8 mouse cellular contexts compared by ENCODE assay signal in genomic region chr7:24817502-24817901, GRCm38 (mm10). TPM values are rescaled to one million over a fixed set of nuclear protein-coding genes. Genes with fewer than 3 reads are reported as not detected.
A peak's percentile ranks its signal among the peaks of the same experiment; 100 is the strongest.
DNase-seq lines count a peak whose midpoint lies in the region; ATAC-seq and TF ChIP-seq lines count a peak whose summit lies in the region.

No protein-coding gene starts in this region.

- H3K9ac ChIP-seq in hindbrain, embryonic 13.5 days, result no peak overlapping the region
- H3K9ac ChIP-seq in limb, embryonic 11.5 days (ENCODE audit: low read length), result no peak overlapping the region
- H3K9ac ChIP-seq in stomach, embryonic 15.5 days, result no peak overlapping the region

- no peak overlapping the region for H3K4me2 ChIP-seq in hindbrain, embryonic 13.5 days
- no peak overlapping the region for H3K4me2 ChIP-seq in limb, embryonic 11.5 days (ENCODE audit: low read depth, severe bottlenecking)
- no peak overlapping the region for H3K4me2 ChIP-seq in stomach, embryonic 15.5 days

- H3K27me3 ChIP-seq in hindbrain, embryonic 10.5 days (ENCODE audit: insufficient read depth, poor library complexity, severe bottlenecking), result no peaks in the 10 kb centered on the region
- no peaks in the 10 kb centered on the region for H3K27me3 ChIP-seq in hindbrain, embryonic 13.5 days
- H3K27me3 ChIP-seq in kidney, adult 2 months (replicated peaks; ENCODE audit: control insufficient read depth, insufficient read depth, low read length), result no peaks in the 10 kb centered on the region
- no peaks in the 10 kb centered on the region for H3K27me3 ChIP-seq in limb, embryonic 11.5 days (ENCODE audit: control insufficient read depth, insufficient read depth, low read length)
- no peaks in the 10 kb centered on the region for H3K27me3 ChIP-seq in stomach, embryonic 15.5 days (replicated peaks)

- H3K27ac ChIP-seq in hindbrain, embryonic 10.5 days, result no peak overlapping the region
- H3K27ac ChIP-seq in hindbrain, embryonic 13.5 days, result no peak overlapping the region
- H3K27ac ChIP-seq in gastrocnemius, adult 2 months, result no peak overlapping the region
- no peak overlapping the region for H3K27ac ChIP-seq in kidney, adult 2 months (ENCODE audit: insufficient read depth, low read depth, low read length)
- no peak overlapping the region for H3K27ac ChIP-seq in limb, embryonic 11.5 days (replicated peaks; ENCODE audit: low read depth, low read length)
- no peak overlapping the region for H3K27ac ChIP-seq in stomach, embryonic 15.5 days

- TF ChIP-seq POLR2A in kidney, adult 2 months (IDR thresholded peaks at IDR 0.05; ENCODE audit: low read depth, low read length), result no peak

- WGBS in hindbrain, embryonic 10.5 days, result 2% methylated on average over 3 of the region's 3 CpGs
- WGBS in hindbrain, embryonic 13.5 days, result 1% methylated on average over 3 of the region's 3 CpGs
- WGBS in kidney, adult 2 months, result 2% methylated on average over 3 of the region's 3 CpGs
- WGBS in limb, embryonic 11.5 days, result 0% methylated on average over 3 of the region's 3 CpGs
- WGBS in stomach, embryonic 15.5 days, result 0% methylated on average over 3 of the region's 3 CpGs

- H3K4me1 ChIP-seq in hindbrain, embryonic 10.5 days (replicated peaks), result no peaks in the 10 kb centered on the region
- no peaks in the 10 kb centered on the region for H3K4me1 ChIP-seq in hindbrain, embryonic 13.5 days (replicated peaks)
- no peaks in the 10 kb centered on the region for H3K4me1 ChIP-seq in kidney, adult 2 months (ENCODE audit: control insufficient read depth, insufficient read depth, low read length)
- no peaks in the 10 kb centered on the region for H3K4me1 ChIP-seq in limb, embryonic 11.5 days (ENCODE audit: control insufficient read depth, insufficient read depth, low read length)
- no peaks in the 10 kb centered on the region for H3K4me1 ChIP-seq in stomach, embryonic 15.5 days

- no peak overlapping the region for H3K4me3 ChIP-seq in hindbrain, embryonic 10.5 days
- no peak overlapping the region for H3K4me3 ChIP-seq in hindbrain, embryonic 13.5 days
- H3K4me3 ChIP-seq in gastrocnemius, adult 2 months, result no peak overlapping the region
- H3K4me3 ChIP-seq in kidney, adult 2 months (ENCODE audit: insufficient read depth, low read depth, low read length), result no peak overlapping the region
- no peak overlapping the region for H3K4me3 ChIP-seq in limb, embryonic 11.5 days (ENCODE audit: low read depth, low read length)
- no peak overlapping the region for H3K4me3 ChIP-seq in stomach, embryonic 15.5 days (replicated peaks)

- peak; percentile 73 for DNase-seq in hindbrain, embryonic 10.5 days (ENCODE audit: low spot score)
- DNase-seq in cerebellum, adult 8-10 months, result peak; percentile 89
- DNase-seq in gastrocnemius, adult 2 months, result peak; percentile 43
- peak; percentile 81 for DNase-seq in kidney, adult 2 months
- DNase-seq in limb, embryonic 11.5 days (ENCODE audit: low spot score), result peak; percentile 87
- peak; percentile 90 for DNase-seq in naive thymus-derived CD4-positive, alpha-beta T cell, adult 2 months (ENCODE audit: low read depth)

- ATAC-seq in hindbrain, embryonic 13.5 days (ENCODE audit: low FRiP score), result no peak
- ATAC-seq in limb, embryonic 11.5 days (ENCODE audit: insufficient number of reproducible peaks, low FRiP score, low TSS enrichment, low read depth), result 0 out of 2 replicates have a peak, but pooled peaks have one; percentile 54
- 0 out of 2 replicates have a peak, but pooled peaks have one; percentile 68 for ATAC-seq in stomach, embryonic 15.5 days (ENCODE audit: insufficient read depth, low FRiP score, low read depth)

- no peaks in the 10 kb centered on the region for H3K36me3 ChIP-seq in hindbrain, embryonic 10.5 days
- no peaks in the 10 kb centered on the region for H3K36me3 ChIP-seq in hindbrain, embryonic 13.5 days
- H3K36me3 ChIP-seq in kidney, adult 2 months (ENCODE audit: control insufficient read depth, insufficient read depth, low read length), result no peaks in the 10 kb centered on the region
- no peaks in the 10 kb centered on the region for H3K36me3 ChIP-seq in limb, embryonic 11.5 days (ENCODE audit: control insufficient read depth, insufficient read depth, low read length)
- H3K36me3 ChIP-seq in stomach, embryonic 15.5 days, result no peaks in the 10 kb centered on the region

- no peaks in the 10 kb centered on the region for H3K9me3 ChIP-seq in hindbrain, embryonic 10.5 days
- H3K9me3 ChIP-seq in hindbrain, embryonic 13.5 days, result no peaks in the 10 kb centered on the region
- no peaks in the 10 kb centered on the region for H3K9me3 ChIP-seq in limb, embryonic 11.5 days (ENCODE audit: control insufficient read depth, low read length)
- H3K9me3 ChIP-seq in stomach, embryonic 15.5 days, result no peaks in the 10 kb centered on the region

- intact Hi-C loops in gastrocnemius, adult 2 months (cut with DNase I), result no loop called here

- peak; percentile 75 for TF ChIP-seq CTCF in gastrocnemius, adult 2 months (IDR thresholded peaks at IDR 0.05)
- peak; percentile 96 for TF ChIP-seq CTCF in kidney, adult 2 months (conservative IDR thresholded peaks at IDR 0.05; ENCODE audit: insufficient read depth, insufficient read length, low read depth, low read length)

RNA-seq across cellular contexts. Expression of gene Ceacam10, which starts 40.5 kb away (rescaled TPM):
- polyA plus RNA-seq in hindbrain, embryonic 10.5 days (2016; fragmentation: Nextera tagmentation; extraction: Ambion mirVana), result 0.21 TPM in 1 of 2 replicates, not detected in the other
- 0.31 TPM in 1 of 2 replicates, not detected in the other for polyA plus RNA-seq in hindbrain, embryonic 13.5 days (2015; fragmentation: Nextera tagmentation; extraction: Ambion mirVana)
- total RNA-seq in gastrocnemius, adult 2 months (2021), result not detected
- polyA plus RNA-seq in kidney, adult 2 months (2012; rRNA removed), result not detected in 2 replicates
- 0.24 TPM in 1 of 2 replicates, not detected in the other for polyA plus RNA-seq in limb, embryonic 11.5 days (2014; fragmentation: Nextera tagmentation; extraction: Ambion mirVana)
- 0.95 and 1.2 TPM in 2 replicates for polyA plus RNA-seq in stomach, embryonic 15.5 days (2015; fragmentation: Nextera tagmentation; extraction: Ambion mirVana)

RNA-seq across cellular contexts. Expression of gene Gm9844, which starts 44.5 kb away (rescaled TPM):
- polyA plus RNA-seq in hindbrain, embryonic 10.5 days (2016; fragmentation: Nextera tagmentation; extraction: Ambion mirVana), result 15.5 and 24.3 TPM in 2 replicates
- 36.3 and 38.4 TPM in 2 replicates for polyA plus RNA-seq in hindbrain, embryonic 13.5 days (2015; fragmentation: Nextera tagmentation; extraction: Ambion mirVana)
- total RNA-seq in gastrocnemius, adult 2 months (2021), result not detected
- 0.94 and 2.2 TPM in 2 replicates for polyA plus RNA-seq in kidney, adult 2 months (2012; rRNA removed)
- polyA plus RNA-seq in limb, embryonic 11.5 days (2014; fragmentation: Nextera tagmentation; extraction: Ambion mirVana), result 20.0 and 22.1 TPM in 2 replicates
- polyA plus RNA-seq in stomach, embryonic 15.5 days (2015; fragmentation: Nextera tagmentation; extraction: Ambion mirVana), result 13.5 and 34.6 TPM in 2 replicates

RNA-seq across cellular contexts. Expression of gene Lypd4, which starts 52.2 kb away (rescaled TPM):
- polyA plus RNA-seq in hindbrain, embryonic 10.5 days (2016; fragmentation: Nextera tagmentation; extraction: Ambion mirVana), result not detected in 2 replicates
- not detected in 2 replicates for polyA plus RNA-seq in hindbrain, embryonic 13.5 days (2015; fragmentation: Nextera tagmentation; extraction: Ambion mirVana)
- total RNA-seq in gastrocnemius, adult 2 months (2021), result not detected
- polyA plus RNA-seq in kidney, adult 2 months (2012; rRNA removed), result 0.14 and 0.23 TPM in 2 replicates
- not detected in 2 replicates for polyA plus RNA-seq in limb, embryonic 11.5 days (2014; fragmentation: Nextera tagmentation; extraction: Ambion mirVana)
- polyA plus RNA-seq in stomach, embryonic 15.5 days (2015; fragmentation: Nextera tagmentation; extraction: Ambion mirVana), result not detected in 2 replicates

RNA-seq across cellular contexts. Expression of gene Dmrtc2, which starts 52.4 kb away (rescaled TPM):
- polyA plus RNA-seq in hindbrain, embryonic 10.5 days (2016; fragmentation: Nextera tagmentation; extraction: Ambion mirVana), result not detected in 2 replicates
- 0.19 and 0.26 TPM in 2 replicates for polyA plus RNA-seq in hindbrain, embryonic 13.5 days (2015; fragmentation: Nextera tagmentation; extraction: Ambion mirVana)
- not detected for total RNA-seq in gastrocnemius, adult 2 months (2021)
- polyA plus RNA-seq in kidney, adult 2 months (2012; rRNA removed), result 0.11 TPM in 1 of 2 replicates, not detected in the other
- 0.11 TPM in 1 of 2 replicates, not detected in the other for polyA plus RNA-seq in limb, embryonic 11.5 days (2014; fragmentation: Nextera tagmentation; extraction: Ambion mirVana)
- polyA plus RNA-seq in stomach, embryonic 15.5 days (2015; fragmentation: Nextera tagmentation; extraction: Ambion mirVana), result not detected in 2 replicates

RNA-seq across cellular contexts. Expression of gene Cd177, which starts 57.4 kb away (rescaled TPM):
- not detected in 2 replicates for polyA plus RNA-seq in hindbrain, embryonic 10.5 days (2016; fragmentation: Nextera tagmentation; extraction: Ambion mirVana)
- polyA plus RNA-seq in hindbrain, embryonic 13.5 days (2015; fragmentation: Nextera tagmentation; extraction: Ambion mirVana), result 0.17 TPM in 1 of 2 replicates, not detected in the other
- not detected for total RNA-seq in gastrocnemius, adult 2 months (2021)
- 0.03 and 0.05 TPM in 2 replicates for polyA plus RNA-seq in kidney, adult 2 months (2012; rRNA removed)
- not detected in 2 replicates for polyA plus RNA-seq in limb, embryonic 11.5 days (2014; fragmentation: Nextera tagmentation; extraction: Ambion mirVana)
- 3.3 and 3.7 TPM in 2 replicates for polyA plus RNA-seq in stomach, embryonic 15.5 days (2015; fragmentation: Nextera tagmentation; extraction: Ambion mirVana)
